Mouse (Mus musculus): ENCODE data around the gene Rin2. TPM values are rescaled to one million over a fixed set of nuclear protein-coding genes. Genes with fewer than 3 reads are reported as not detected.

Gene Rin2
- polyA plus RNA-seq, 1 experiment from 2014 or later: 31.3 TPM

DNA sequence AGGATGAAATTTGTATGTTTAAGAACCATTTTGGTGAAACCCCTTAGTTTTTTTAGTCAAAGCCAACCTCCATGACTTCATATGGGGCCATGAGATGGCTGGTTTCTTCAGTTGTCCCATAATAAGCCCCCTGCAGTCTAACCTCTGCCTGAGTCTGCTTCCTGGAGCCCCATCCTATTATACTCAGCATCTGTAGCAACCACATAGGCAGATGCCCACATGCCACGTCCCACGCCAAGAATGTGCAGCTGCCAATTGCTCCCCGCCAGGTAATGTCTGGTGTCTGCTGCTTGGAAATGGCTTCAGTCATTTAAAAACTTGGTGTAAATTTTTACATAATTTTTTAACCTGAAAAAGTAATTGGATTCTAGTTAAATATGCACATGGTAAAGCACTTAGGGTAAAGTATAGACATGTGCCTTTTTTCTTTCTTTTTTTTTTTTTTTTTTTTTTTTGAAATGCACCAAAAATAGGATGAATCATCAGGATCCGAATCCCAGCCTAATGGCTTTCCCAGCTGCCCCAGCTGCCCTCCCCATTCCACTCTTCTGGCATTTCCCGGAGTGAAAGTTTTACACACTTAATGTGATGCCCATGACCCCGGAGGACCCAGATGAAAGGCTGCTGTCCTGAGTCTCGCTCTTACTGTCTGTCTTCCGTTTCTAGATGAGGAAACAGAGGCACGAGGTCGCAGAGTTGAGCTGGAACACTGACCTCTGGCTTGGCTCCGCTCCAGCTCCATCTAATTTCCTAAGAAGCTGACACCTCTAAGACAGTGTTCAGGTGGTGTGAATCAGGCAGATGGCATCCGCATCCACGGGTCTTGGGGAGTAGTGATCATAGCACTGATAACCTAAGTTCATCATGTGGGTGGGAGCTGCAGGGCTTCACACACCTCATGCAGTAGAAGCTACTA is 68.0 kb downstream of the Rin2 start:
- no peak for ATAC-seq (ENCODE audit: insufficient number of reproducible peaks, insufficient read depth, low FRiP score, low TSS enrichment)
- no peak overlapping the region for H3K27ac ChIP-seq

GRCm38 (mm10) chr2:145746406-145746805 is 71.4 kb downstream of the Rin2 start:
- ATAC-seq (ENCODE audit: insufficient number of reproducible peaks, insufficient read depth, low FRiP score, low TSS enrichment): no peak
- Histone ChIP-seq H3K9ac (no peak overlapping the region), H3K27ac (no peak overlapping the region), H3K4me2 (replicated peaks) (no peak overlapping the region), H3K4me3 (no peak overlapping the region), H3K9me3 (no peaks in the 10 kb centered on the region), H3K36me3 (no peaks in the 10 kb centered on the region), H3K27me3 (no peaks in the 10 kb centered on the region), H3K4me1 (no peaks in the 10 kb centered on the region)
- WGBS: 58% methylated on average over 1 of the region's 1 CpGs

More for the DNA sequence above, 68.0 kb downstream of the Rin2 start:
- Histone ChIP-seq H3K4me3 (no peak overlapping the region), H3K4me1 (no peaks in the 10 kb centered on the region), H3K4me2 (replicated peaks) (no peak overlapping the region), H3K27me3 (no peaks in the 10 kb centered on the region), H3K9me3 (no peaks in the 10 kb centered on the region), H3K36me3 (no peaks in the 10 kb centered on the region), H3K9ac (no peak overlapping the region)
- 67% methylated on average over 13 of the region's 13 CpGs for WGBS

GRCm38 (mm10) chr2:145749645-145750044 is 74.6 kb downstream of the Rin2 start:
- no peaks in the 10 kb centered on the region for H3K4me1 ChIP-seq
- no peak overlapping the region for H3K4me3 ChIP-seq
- ATAC-seq (ENCODE audit: insufficient number of reproducible peaks, insufficient read depth, low FRiP score, low TSS enrichment): no peak
- H3K4me2 ChIP-seq (replicated peaks): no peak overlapping the region
- no peak overlapping the region for H3K27ac ChIP-seq
- H3K36me3 ChIP-seq: no peaks in the 10 kb centered on the region
- H3K9me3 ChIP-seq: no peaks in the 10 kb centered on the region
- H3K27me3 ChIP-seq: no peaks in the 10 kb centered on the region
- no peak overlapping the region for H3K9ac ChIP-seq
- WGBS: 40% methylated on average over 5 of the region's 5 CpGs

DNA sequence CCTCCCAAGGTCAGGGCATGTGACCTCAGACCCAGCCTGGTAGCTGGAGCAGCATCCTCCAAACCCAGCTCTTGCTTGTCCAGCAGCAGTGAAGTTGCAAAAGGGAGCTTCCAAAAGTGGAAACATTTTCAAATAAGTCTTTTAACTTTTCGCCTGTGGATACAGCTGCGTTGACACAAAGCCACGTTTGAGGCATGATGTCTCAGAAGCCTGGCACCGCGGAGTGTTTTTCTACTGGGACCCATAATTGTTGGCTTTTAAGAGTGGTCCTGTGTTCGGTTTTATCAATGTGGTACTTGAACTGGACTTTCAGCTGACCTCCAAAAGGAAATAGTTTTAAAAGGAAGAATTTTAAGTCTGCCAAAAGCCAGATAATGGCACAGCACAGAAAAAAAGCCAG is 77.6 kb downstream of the Rin2 start:
- 59% methylated on average over 6 of the region's 6 CpGs for WGBS
- no peak overlapping the region for H3K4me3 ChIP-seq
- no peak for ATAC-seq (ENCODE audit: insufficient number of reproducible peaks, insufficient read depth, low FRiP score, low TSS enrichment)
- no peak overlapping the region for H3K27ac ChIP-seq
- no peaks in the 10 kb centered on the region for H3K36me3 ChIP-seq
- no peaks in the 10 kb centered on the region for H3K4me1 ChIP-seq
- H3K27me3 ChIP-seq: no peaks in the 10 kb centered on the region
- no peak overlapping the region for H3K9ac ChIP-seq
- no peaks in the 10 kb centered on the region for H3K9me3 ChIP-seq
- no peak overlapping the region for H3K4me2 ChIP-seq (replicated peaks)

GRCm38 (mm10) chr2:145753973-145754372 is 79.0 kb downstream of the Rin2 start:
- Histone ChIP-seq H3K4me1 (no peaks in the 10 kb centered on the region), H3K27ac (no peak overlapping the region), H3K4me3 (no peak overlapping the region), H3K27me3 (no peaks in the 10 kb centered on the region), H3K9me3 (no peaks in the 10 kb centered on the region), H3K36me3 (no peaks in the 10 kb centered on the region), H3K9ac (no peak overlapping the region), H3K4me2 (replicated peaks) (no peak overlapping the region)
- no peak for ATAC-seq (ENCODE audit: insufficient number of reproducible peaks, insufficient read depth, low FRiP score, low TSS enrichment)
- WGBS: 89% methylated on average over 7 of the region's 7 CpGs

DNA sequence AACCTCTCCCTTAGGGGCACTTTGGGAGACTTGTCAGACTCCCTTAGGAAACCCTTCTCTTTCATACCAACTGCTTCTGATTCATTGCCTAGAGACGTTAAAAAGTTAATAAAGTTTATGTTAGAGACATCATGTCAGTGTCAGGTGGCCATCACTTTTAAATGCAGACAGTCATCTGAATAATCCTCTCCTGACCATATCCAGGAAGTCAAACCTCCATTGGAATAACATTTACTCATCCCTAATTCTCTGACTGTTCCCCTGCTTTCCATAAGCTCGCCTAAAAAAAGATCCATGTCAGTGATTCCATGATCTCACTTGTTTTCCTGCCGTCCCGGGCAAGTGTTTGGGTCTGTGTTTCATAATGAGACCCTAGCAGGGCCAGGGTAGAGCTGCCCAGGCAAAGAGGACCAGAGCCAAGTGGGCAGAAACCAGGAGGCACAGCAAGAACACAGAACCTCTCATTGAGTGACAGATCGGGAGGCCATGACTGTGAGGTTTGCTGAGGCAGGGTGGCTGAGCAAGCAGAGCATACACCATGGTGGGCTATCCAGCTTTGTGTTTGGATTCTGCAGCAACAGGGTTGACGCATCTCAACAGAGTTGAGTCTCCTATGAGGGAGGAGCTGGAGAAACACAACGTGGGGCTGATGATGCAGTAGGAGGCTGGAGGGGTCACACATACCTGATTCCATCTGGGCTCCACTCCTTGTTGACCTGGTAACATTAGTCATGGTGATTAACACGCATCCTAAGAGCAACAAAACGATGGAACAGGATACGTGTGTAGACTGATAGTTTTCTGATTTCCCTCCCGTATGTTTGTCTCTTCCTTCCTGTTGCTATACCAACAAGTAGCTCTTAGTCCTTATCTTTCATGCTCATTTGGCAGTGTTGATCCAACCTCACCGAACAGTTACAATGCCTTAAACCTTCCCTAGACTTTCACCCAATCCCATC is 81.1 kb downstream of the Rin2 start:
- Histone ChIP-seq H3K9me3 (no peaks in the 10 kb centered on the region), H3K36me3 (no peaks in the 10 kb centered on the region), H3K4me2 (replicated peaks) (no peak overlapping the region), H3K4me1 (0 out of 2 replicates have a peak, but pooled peaks cover 5% of the 10 kb centered on the region), H3K4me3 (no peak overlapping the region), H3K9ac (no peak overlapping the region), H3K27ac (no peak overlapping the region), H3K27me3 (no peaks in the 10 kb centered on the region)
- 71% methylated on average over 12 of the region's 12 CpGs for WGBS
- ATAC-seq (ENCODE audit: insufficient number of reproducible peaks, insufficient read depth, low FRiP score, low TSS enrichment): no peak

DNA sequence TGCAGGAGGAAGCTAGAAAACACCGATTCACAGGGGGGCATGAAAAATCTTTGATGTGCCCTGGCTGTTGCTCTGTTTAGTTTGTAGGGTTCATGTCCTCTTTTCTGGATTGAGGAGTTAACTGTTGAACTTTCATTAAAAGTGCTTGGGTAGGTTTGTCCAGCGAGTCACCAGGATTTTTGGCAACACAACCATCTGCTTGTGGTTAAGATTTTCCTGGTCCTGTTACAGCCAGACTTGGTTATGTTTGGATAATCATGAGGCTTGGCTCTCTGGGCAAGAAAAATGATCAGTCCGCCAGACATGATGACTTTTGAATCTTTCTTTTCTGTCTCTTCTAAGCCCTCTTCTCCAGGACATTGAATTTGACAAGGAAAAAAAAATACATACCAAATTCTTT is 85.1 kb downstream of the Rin2 start:
- 35% methylated on average over 3 of the region's 3 CpGs for WGBS
- Histone ChIP-seq H3K27ac (no peak overlapping the region), H3K36me3 (no peaks in the 10 kb centered on the region), H3K4me2 (replicated peaks) (no peak overlapping the region), H3K9ac (no peak overlapping the region), H3K27me3 (no peaks in the 10 kb centered on the region), H3K4me1 (0 out of 2 replicates have a peak, but pooled peaks cover 8% of the 10 kb centered on the region), H3K4me3 (no peak overlapping the region), H3K9me3 (no peaks in the 10 kb centered on the region)
- ATAC-seq (ENCODE audit: insufficient number of reproducible peaks, insufficient read depth, low FRiP score, low TSS enrichment): no peak

GRCm38 (mm10) chr2:145761436-145761835 is 86.4 kb downstream of the Rin2 start:
- Histone ChIP-seq H3K9me3 (no peaks in the 10 kb centered on the region), H3K4me2 (replicated peaks) (no peak overlapping the region), H3K27ac (no peak overlapping the region), H3K36me3 (no peaks in the 10 kb centered on the region), H3K4me1 (0 out of 2 replicates have a peak, but pooled peaks cover 8% of the 10 kb centered on the region), H3K27me3 (no peaks in the 10 kb centered on the region), H3K4me3 (no peak overlapping the region), H3K9ac (no peak overlapping the region)
- ATAC-seq (ENCODE audit: insufficient number of reproducible peaks, insufficient read depth, low FRiP score, low TSS enrichment): no peak

DNA sequence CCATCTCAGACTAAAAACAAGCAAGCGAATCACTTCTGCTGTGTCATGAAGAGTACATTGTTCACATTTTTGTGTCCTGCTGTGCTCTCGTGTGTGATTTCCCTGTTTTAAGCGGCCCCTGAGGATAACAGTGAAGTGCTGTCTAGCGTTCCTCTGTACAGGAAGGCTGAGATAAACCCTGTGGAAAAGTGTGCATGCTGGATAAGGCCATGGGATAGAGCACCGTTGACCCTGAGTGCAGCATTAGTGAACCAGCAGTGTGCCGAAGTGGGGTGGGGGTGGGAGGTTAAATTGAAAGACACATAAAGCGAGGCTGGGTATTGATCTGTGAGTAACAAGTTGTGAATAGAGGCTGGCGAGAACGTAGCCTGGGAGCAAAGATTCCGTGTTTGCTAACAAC is 94.9 kb downstream of the Rin2 start:
- peaks cover 14% of the 10 kb centered on the region; the same call in 1 of the 2 replicates for H3K4me1 ChIP-seq
- H3K9ac ChIP-seq: no peak overlapping the region
- whole genome bisulfite sequencing: 46% methylated on average over 10 of the region's 10 CpGs
- H3K36me3 ChIP-seq: no peaks in the 10 kb centered on the region
- no peak overlapping the region for H3K4me2 ChIP-seq (replicated peaks)
- H3K4me3 ChIP-seq: no peak overlapping the region
- H3K27ac ChIP-seq: no peak overlapping the region
- H3K9me3 ChIP-seq: no peaks in the 10 kb centered on the region
- 0 out of 2 replicates have a peak, but pooled peaks have one; percentile 24 for ATAC-seq (ENCODE audit: insufficient number of reproducible peaks, insufficient read depth, low FRiP score, low TSS enrichment)
- H3K27me3 ChIP-seq: no peaks in the 10 kb centered on the region

DNA sequence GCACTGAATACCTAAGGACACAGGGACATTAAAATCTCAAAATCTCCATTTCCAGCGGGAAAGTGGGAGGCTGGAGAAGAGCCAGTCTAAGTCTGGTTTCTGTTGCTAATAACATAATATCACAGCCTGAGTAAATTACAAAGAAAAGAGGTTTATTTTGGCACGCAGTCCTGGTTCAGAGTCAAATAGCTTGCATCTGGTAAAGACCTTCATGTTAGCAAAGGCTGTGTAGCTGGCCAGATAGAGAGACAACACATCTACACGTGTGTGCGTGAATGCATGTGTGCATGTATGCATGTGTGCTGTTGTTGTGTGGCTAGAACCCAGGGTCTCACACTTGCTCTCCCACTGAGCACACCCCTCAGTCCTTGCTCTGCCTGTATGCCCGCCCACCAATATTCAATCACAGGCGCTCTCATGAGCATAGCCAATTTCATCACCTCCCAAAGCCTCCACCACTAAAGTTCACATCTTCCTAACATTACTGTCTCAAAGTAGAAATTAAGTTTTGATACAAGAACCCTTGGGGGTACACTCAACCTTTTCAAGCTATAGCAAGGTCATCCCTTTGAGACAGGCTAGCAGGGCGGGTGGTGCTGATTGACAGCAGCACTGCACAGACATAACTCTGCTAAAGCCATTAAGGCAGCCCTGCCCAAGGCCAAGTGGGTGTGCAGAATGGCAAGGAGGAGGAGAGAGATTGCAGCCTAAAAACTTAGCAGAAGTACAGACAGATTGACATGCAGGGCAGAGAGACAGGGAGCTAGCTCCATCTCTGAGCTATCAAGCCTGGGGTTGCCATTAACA is 95.9 kb downstream of the Rin2 start:
- no peak overlapping the region for H3K4me2 ChIP-seq (replicated peaks)
- ATAC-seq (ENCODE audit: insufficient number of reproducible peaks, insufficient read depth, low FRiP score, low TSS enrichment): no peak; the same call in 1 of the 2 replicates
- no peak overlapping the region for H3K27ac ChIP-seq
- H3K4me3 ChIP-seq: no peak overlapping the region
- no peaks in the 10 kb centered on the region for H3K27me3 ChIP-seq
- WGBS: 78% methylated on average over 7 of the region's 7 CpGs
- H3K4me1 ChIP-seq: peaks cover 14% of the 10 kb centered on the region; the same call in 1 of the 2 replicates
- H3K9ac ChIP-seq: no peak overlapping the region
- no peaks in the 10 kb centered on the region for H3K9me3 ChIP-seq
- no peaks in the 10 kb centered on the region for H3K36me3 ChIP-seq

GRCm38 (mm10) chr2:145783247-145783646 is 108.2 kb downstream of the Rin2 start:
- Histone ChIP-seq H3K36me3 (no peaks in the 10 kb centered on the region), H3K4me1 (peaks cover 33% of the 10 kb centered on the region), H3K27me3 (no peaks in the 10 kb centered on the region), H3K4me2 (replicated peaks) (no peak overlapping the region), H3K27ac (no peak overlapping the region), H3K9me3 (no peaks in the 10 kb centered on the region), H3K9ac (no peak overlapping the region), H3K4me3 (no peak overlapping the region)
- ATAC-seq (ENCODE audit: insufficient number of reproducible peaks, insufficient read depth, low FRiP score, low TSS enrichment): no peak
- WGBS: 79% methylated on average over 6 of the region's 6 CpGs
